Mouse (Mus musculus): ENCODE measurements around the gene Wfikkn2. TPM values are rescaled to one million over a fixed set of nuclear protein-coding genes. Genes with fewer than 3 reads are reported as not detected.

The Wfikkn2 gene
- polyA plus RNA-seq, 1 experiment, result not detected

GRCm38 (mm10) chr11:94202106-94202505, 43.7 kb downstream of the Wfikkn2 start:
- H3K27ac ChIP-seq (ENCODE audit: insufficient read depth, low read depth, low read length), result no peak overlapping the region
- peaks cover 32% of the 10 kb centered on the region for H3K4me1 ChIP-seq (ENCODE audit: control insufficient read depth, insufficient read depth, low read length)
- TF ChIP-seq CTCF (IDR thresholded peaks at IDR 0.05; ENCODE audit: low read depth, low read length), result no peak
- H3K4me3 ChIP-seq (ENCODE audit: insufficient read depth, low read length), result no peak overlapping the region

GRCm38 (mm10) chr11:94200422-94200821, 45.4 kb downstream of the Wfikkn2 start:
- no peak overlapping the region for H3K27ac ChIP-seq (ENCODE audit: insufficient read depth, low read depth, low read length)
- peaks cover 15% of the 10 kb centered on the region for H3K4me1 ChIP-seq (ENCODE audit: control insufficient read depth, insufficient read depth, low read length)
- H3K4me3 ChIP-seq (ENCODE audit: insufficient read depth, low read length), result no peak overlapping the region
- TF ChIP-seq POLR2A (IDR thresholded peaks at IDR 0.05; ENCODE audit: borderline replicate concordance, low read depth, low read length) (no peak), CTCF (IDR thresholded peaks at IDR 0.05; ENCODE audit: low read depth, low read length) (no peak)

- Histone ChIP-seq H3K27ac (ENCODE audit: insufficient read depth, low read depth, low read length) (no peak overlapping the region), H3K4me3 (ENCODE audit: insufficient read depth, low read length) (no peak overlapping the region), H3K4me1 (ENCODE audit: control insufficient read depth, insufficient read depth, low read length) (peaks cover 11% of the 10 kb centered on the region)
- TF ChIP-seq POLR2A (IDR thresholded peaks at IDR 0.05; ENCODE audit: borderline replicate concordance, low read depth, low read length) (no peak), CTCF (IDR thresholded peaks at IDR 0.05; ENCODE audit: low read depth, low read length) (no peak)
These were observed 46.0 kb downstream of the Wfikkn2 start for GRCm38 (mm10) chr11:94199771-94200170.

GRCm38 (mm10) chr11:94198405-94199146, 47.2 kb downstream of the Wfikkn2 start:
- peaks cover 9% of the 10 kb centered on the region for H3K4me1 ChIP-seq (ENCODE audit: control insufficient read depth, insufficient read depth, low read length)
- H3K27ac ChIP-seq (ENCODE audit: insufficient read depth, low read depth, low read length), result no peak overlapping the region
- TF ChIP-seq CTCF (IDR thresholded peaks at IDR 0.05; ENCODE audit: low read depth, low read length) (no peak), POLR2A (IDR thresholded peaks at IDR 0.05; ENCODE audit: borderline replicate concordance, low read depth, low read length) (no peak)
- no peak overlapping the region for H3K4me3 ChIP-seq (ENCODE audit: insufficient read depth, low read length)

GRCm38 (mm10) chr11:94196311-94196710, 49.5 kb downstream of the Wfikkn2 start:
- Histone ChIP-seq H3K27ac (ENCODE audit: insufficient read depth, low read depth, low read length) (no peak overlapping the region), H3K4me3 (ENCODE audit: insufficient read depth, low read length) (no peak overlapping the region), H3K4me1 (ENCODE audit: control insufficient read depth, insufficient read depth, low read length) (peaks cover 8% of the 10 kb centered on the region)
- TF ChIP-seq POLR2A (IDR thresholded peaks at IDR 0.05; ENCODE audit: borderline replicate concordance, low read depth, low read length), result no peak
- TF ChIP-seq CTCF (IDR thresholded peaks at IDR 0.05; ENCODE audit: low read depth, low read length), result no peak

GRCm38 (mm10) chr11:94193109-94193508, 52.7 kb downstream of the Wfikkn2 start:
- TF ChIP-seq POLR2A (IDR thresholded peaks at IDR 0.05; ENCODE audit: borderline replicate concordance, low read depth, low read length), result no peak
- TF ChIP-seq CTCF (IDR thresholded peaks at IDR 0.05; ENCODE audit: low read depth, low read length), result no peak
- H3K4me3 ChIP-seq (ENCODE audit: insufficient read depth, low read length), result no peak overlapping the region
- 0 out of 2 replicates have a peak, but pooled peaks cover 3% of the 10 kb centered on the region for H3K4me1 ChIP-seq (ENCODE audit: control insufficient read depth, insufficient read depth, low read length)
- H3K27ac ChIP-seq (ENCODE audit: insufficient read depth, low read depth, low read length), result no peak overlapping the region

- TF ChIP-seq POLR2A (IDR thresholded peaks at IDR 0.05; ENCODE audit: borderline replicate concordance, low read depth, low read length), result no peak
- TF ChIP-seq CTCF (IDR thresholded peaks at IDR 0.05; ENCODE audit: low read depth, low read length), result no peak
- H3K4me3 ChIP-seq (ENCODE audit: insufficient read depth, low read length), result no peak overlapping the region
- H3K4me1 ChIP-seq (ENCODE audit: control insufficient read depth, insufficient read depth, low read length), result 0 out of 2 replicates have a peak, but pooled peaks cover 3% of the 10 kb centered on the region
- H3K27ac ChIP-seq (ENCODE audit: insufficient read depth, low read depth, low read length), result no peak overlapping the region
These were observed 55.1 kb downstream of the Wfikkn2 start for GRCm38 (mm10) chr11:94190665-94191064.

- Histone ChIP-seq H3K27ac (ENCODE audit: insufficient read depth, low read depth, low read length) (no peak overlapping the region), H3K4me3 (ENCODE audit: insufficient read depth, low read length) (no peak overlapping the region), H3K4me1 (ENCODE audit: control insufficient read depth, insufficient read depth, low read length) (0 out of 2 replicates have a peak, but pooled peaks cover 3% of the 10 kb centered on the region)
- no peak for TF ChIP-seq POLR2A (IDR thresholded peaks at IDR 0.05; ENCODE audit: borderline replicate concordance, low read depth, low read length)
- TF ChIP-seq CTCF (IDR thresholded peaks at IDR 0.05; ENCODE audit: low read depth, low read length), result no peak
These were observed 56.2 kb downstream of the Wfikkn2 start for GRCm38 (mm10) chr11:94189579-94189978.

Other genes with a start within 250 kb of the Wfikkn2 start
- 62.3 and 62.4 TPM in 2 replicates for gene Spag9, start 249.9 kb downstream of the Wfikkn2 start, polyA plus RNA-seq (2012; ENCODE audit: insufficient read depth, insufficient read length, missing spikeins)
- gene Tob1, start 34.6 kb downstream of the Wfikkn2 start, polyA plus RNA-seq (2012; ENCODE audit: insufficient read depth, insufficient read length, missing spikeins), result 16.7 and 17.1 TPM in 2 replicates
- gene Gm21885, start 35.9 kb upstream of the Wfikkn2 start, polyA plus RNA-seq (2012; ENCODE audit: insufficient read depth, insufficient read length, missing spikeins), result not detected in 2 replicates
- gene Luc7l3, start 76.0 kb upstream of the Wfikkn2 start, polyA plus RNA-seq (2012; ENCODE audit: insufficient read depth, insufficient read length, missing spikeins), result 146 and 206 TPM in 2 replicates
- gene Ankrd40, start 82.0 kb upstream of the Wfikkn2 start, polyA plus RNA-seq (2012; ENCODE audit: insufficient read depth, insufficient read length, missing spikeins), result 43.9 and 47.6 TPM in 2 replicates
- 57.3 and 58.9 TPM in 2 replicates for gene Abcc3, start 147.0 kb upstream of the Wfikkn2 start, polyA plus RNA-seq (2012; ENCODE audit: insufficient read depth, insufficient read length, missing spikeins)
- not detected in 2 replicates for gene Cacna1g, start 228.2 kb upstream of the Wfikkn2 start, polyA plus RNA-seq (2012; ENCODE audit: insufficient read depth, insufficient read length, missing spikeins)
- gene Spata20, start 240.2 kb upstream of the Wfikkn2 start, polyA plus RNA-seq (2012; ENCODE audit: insufficient read depth, insufficient read length, missing spikeins), result not detected in 2 replicates

Data from bone marrow macrophage, adult 2 months (primary cell).